Mouse (Mus musculus): ENCODE results near the gene Nudt22. TPM values are rescaled to one million over a fixed set of nuclear protein-coding genes. Genes with fewer than 3 reads are reported as not detected.
A peak's percentile ranks its signal among the peaks of the same experiment; 100 is the strongest.

Gene Nudt22
- total RNA-seq, 2 experiments from 2014 or later, result 12.2 to 14.2 TPM

DNA sequence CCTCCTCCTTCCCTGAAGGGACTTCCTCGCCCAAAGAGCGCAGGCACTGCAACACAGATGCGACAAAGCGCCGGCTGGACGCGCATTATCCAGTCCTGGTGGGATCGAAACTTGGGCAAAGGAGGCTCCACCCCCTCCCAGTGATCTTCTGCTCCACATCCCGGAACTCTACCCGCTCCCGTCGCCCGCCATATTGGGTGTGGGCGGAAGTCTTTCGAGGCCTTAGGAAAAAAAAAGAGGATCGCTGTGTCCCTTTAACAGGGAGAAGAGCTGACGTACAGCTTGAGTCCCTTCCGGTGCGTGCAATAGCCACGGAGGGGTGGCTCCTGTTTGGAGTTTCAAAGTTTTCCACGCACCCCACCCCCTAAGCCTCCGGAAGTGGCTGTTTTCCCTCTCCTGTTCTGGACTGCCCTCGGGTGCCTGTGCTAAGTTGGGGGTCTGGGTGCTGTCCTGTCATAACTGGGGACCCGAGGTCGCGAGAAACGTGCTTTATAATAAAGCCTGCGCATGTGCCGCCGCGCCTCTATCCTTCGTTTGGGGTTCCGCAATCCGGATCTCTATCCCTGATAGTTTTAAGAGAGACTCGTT lies 44.4 kb downstream of the Nudt22 start:
- DNase-seq (ENCODE audit: low spot score in 2 of 2), result peak; percentile 91 to 94

DNA sequence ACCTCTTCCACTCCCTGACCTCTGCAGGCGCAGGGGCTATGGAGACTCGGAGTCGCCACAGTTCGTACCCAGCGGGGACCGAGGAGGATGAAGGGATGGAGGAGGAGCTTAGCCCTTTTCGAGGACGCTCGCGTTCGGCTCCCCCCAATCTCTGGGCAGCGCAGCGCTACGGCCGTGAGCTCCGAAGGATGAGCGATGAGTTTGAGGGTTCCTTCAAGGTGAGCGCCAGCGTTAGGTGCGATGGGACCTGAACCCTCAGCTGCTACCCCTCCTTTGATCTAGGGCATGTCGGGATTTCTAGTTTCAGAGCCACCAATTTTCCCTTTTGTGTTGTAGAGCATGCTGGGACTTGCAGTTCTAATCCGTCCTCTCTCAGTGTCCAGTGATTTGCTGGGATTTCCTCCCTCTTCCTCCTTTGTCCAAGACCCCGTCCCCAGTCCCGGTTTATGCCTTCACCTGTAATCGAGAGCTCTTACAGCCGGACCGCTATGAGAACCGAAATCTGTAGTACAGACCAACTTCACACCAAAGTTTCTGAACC lies 45.2 kb downstream of the Nudt22 start:
- peak; percentile 44 to 58 for DNase-seq (ENCODE audit: low spot score in 2 of 2)

DNA sequence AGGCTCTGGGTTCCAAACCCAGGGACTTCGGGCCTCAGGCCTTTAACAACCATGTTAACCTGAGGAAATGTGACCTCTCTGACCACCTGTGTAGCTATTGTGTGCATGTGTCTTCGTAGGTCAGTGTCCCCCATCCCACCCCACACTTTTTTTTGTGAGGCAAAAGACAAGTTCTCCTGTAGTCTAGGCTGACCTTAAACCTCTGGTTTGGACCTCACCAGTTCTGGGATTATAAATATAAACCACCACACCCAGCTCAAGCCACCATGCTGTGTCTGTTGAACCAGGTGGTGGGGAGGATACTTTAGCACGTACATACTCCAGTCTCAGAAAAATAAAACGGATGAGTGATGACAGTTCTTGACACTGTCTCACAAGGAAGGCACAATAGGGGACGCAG lies 46.0 kb downstream of the Nudt22 start:
- no peak for DNase-seq (ENCODE audit: low spot score in 2 of 2)

DNA sequence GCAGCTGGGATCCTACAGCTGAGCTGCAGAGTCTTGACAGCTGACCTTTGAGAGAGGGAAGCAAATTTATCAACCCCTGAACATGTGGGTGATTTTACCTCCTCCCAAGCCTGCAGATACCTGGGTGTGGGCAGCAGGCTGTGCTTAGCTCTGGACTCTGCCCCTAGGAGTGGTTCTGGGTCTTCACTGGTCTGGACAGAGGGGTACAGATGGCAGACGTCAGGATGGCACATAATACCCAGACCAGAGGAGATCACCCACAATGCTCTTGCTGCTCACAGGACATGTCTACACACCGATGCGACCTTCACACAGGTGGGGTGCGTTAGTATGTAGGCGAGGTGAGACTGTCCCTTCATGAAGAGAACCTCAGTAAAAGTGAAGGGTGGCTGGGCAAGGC lies 46.4 kb downstream of the Nudt22 start:
- DNase-seq (ENCODE audit: low spot score in 2 of 2), result no peak

DNA sequence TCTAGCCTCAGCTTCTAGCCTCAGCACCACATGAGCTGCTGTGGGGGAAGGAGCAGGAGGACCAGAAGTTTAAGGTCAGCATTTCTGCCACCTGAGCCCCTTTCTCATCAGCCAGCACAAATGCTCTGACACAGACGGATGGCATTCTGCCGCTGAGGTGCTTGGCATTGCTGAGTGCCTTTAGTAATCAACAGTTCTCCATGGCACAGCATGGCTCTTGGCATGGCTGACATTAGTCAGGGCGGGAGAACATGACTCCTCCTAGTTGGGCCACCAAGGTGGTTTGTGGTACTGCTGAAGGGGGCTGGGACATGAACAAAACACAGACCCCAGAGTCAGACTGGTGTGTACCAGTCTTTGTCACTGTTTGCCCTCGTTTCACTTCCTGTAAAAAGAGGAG lies 47.7 kb downstream of the Nudt22 start:
- DNase-seq (ENCODE audit: low spot score in 2 of 2), result no peak

DNA sequence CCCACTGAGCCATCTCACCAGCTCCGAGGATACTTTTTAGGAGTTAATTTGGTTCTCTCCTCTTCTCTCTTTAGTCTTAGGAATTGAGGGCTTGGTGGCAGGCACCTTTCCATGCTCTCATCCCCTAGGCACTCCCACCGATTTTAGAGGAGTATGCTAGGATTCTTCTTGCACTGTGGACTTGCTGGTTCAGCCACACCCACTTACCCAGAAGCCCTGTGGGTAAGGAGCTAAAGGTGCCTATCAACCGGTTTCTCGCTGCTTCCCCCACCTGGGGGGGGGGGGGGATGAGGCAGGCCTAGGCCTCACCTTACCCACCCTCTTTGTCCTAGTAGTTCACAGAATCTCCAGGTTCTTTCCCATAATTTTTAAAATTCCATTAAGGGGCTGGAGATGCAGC lies 48.2 kb downstream of the Nudt22 start:
- DNase-seq (ENCODE audit: low spot score in 2 of 2), result no peak

DNA sequence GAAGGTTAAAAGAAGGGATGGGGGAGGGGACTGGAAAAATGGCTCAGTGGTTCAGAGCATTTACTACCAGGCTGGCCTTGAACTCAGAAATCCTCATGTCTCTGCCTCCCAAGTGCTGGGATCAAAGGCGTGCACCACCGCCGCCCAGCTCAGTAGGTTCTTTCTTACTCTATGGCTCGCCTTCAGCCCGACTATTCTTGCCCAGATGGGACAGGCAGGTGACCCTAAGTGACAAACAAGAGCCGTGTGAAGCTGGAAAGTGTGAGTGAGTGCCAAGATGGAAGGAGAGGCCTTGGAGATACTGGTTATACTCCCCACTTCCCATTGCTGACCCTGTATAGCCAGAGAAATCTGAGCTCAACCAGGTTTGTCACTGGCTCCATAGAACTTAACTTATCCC lies 52.2 kb downstream of the Nudt22 start:
- no peak for DNase-seq (ENCODE audit: low spot score in 2 of 2)

Other genes starting within 250 kb of the Nudt22 start
- 10 to 100 TPM; 37.2 to 44.4 TPM for gene Rps6ka4, start 155.5 kb downstream of the Nudt22 start, total RNA-seq (2021)
- 1 to 10 TPM; 3.4 to 3.5 TPM for gene Ccdc88b, start 137.9 kb downstream of the Nudt22 start, total RNA-seq (2021)
- 10 to 100 TPM; 46.2 to 46.4 TPM for gene Trmt112, start 86.4 kb downstream of the Nudt22 start, total RNA-seq (2021)
- gene Prdx5, start 86.0 kb downstream of the Nudt22 start, total RNA-seq (2021), result 100 to 1,000 TPM; 367 to 381 TPM
- gene Esrra, start 74.3 kb downstream of the Nudt22 start, total RNA-seq (2021), result 10 to 100 TPM; 69.5 to 72.2 TPM
- gene Catsperz, start 70.7 kb downstream of the Nudt22 start, total RNA-seq (2021), result 10 to 100 TPM; 16.9 to 22.5 TPM
- 10 to 100 TPM; 29.2 to 37.4 TPM for gene Kcnk4, start 61.6 kb downstream of the Nudt22 start, total RNA-seq (2021)
- gene Bad, start 54.3 kb downstream of the Nudt22 start, total RNA-seq (2021), result 10 to 100 TPM; 39.0 to 40.5 TPM
- 100 to 1,000 TPM; 103 to 106 TPM for gene Gpr137, start 53.6 kb downstream of the Nudt22 start, total RNA-seq (2021)
- gene Ppp1r14b, start 21.1 kb downstream of the Nudt22 start, total RNA-seq (2021), result 10 to 100 TPM; 54.7 to 64.7 TPM
- gene Plcb3, start 19.6 kb downstream of the Nudt22 start, total RNA-seq (2021), result 10 to 100 TPM; 14.2 to 14.6 TPM
- 100 to 1,000 TPM; 106 to 115 TPM for gene Fkbp2, start 15.6 kb downstream of the Nudt22 start, total RNA-seq (2021)
- 10 to 100 TPM; 93.3 to 98.7 TPM for gene Vegfb, start 8.5 kb downstream of the Nudt22 start, total RNA-seq (2021)
- gene Dnajc4, start 3.5 kb downstream of the Nudt22 start, total RNA-seq (2021), result 10 to 100 TPM; 27.8 to 31.8 TPM
- gene Trpt1, start within 50 bp of the Nudt22 start, total RNA-seq (2021), result 10 to 100 TPM; 19.6 to 24.6 TPM
- 1 to 10 TPM; 4.0 to 4.5 TPM for gene Fermt3, start 23.4 kb upstream of the Nudt22 start, total RNA-seq (2021)
- gene Stip1, start 43.9 kb upstream of the Nudt22 start, total RNA-seq (2021), result 100 to 1,000 TPM; 211 to 217 TPM
- 10 to 100 TPM; 15.0 to 16.6 TPM for gene Macrod1, start 60.7 kb upstream of the Nudt22 start, total RNA-seq (2021)
- 10 to 100 TPM; 40.9 to 42.8 TPM for gene Flrt1, start 109.6 kb upstream of the Nudt22 start, total RNA-seq (2021)
- gene Otub1, start 210.2 kb upstream of the Nudt22 start, total RNA-seq (2021), result 100 to 1,000 TPM; 274 to 284 TPM
- 1,000 to 10,000 TPM in 1 of 2 experiments, 100 to 1,000 TPM in 1; 906 to 1,040 TPM for gene Cox8a, start 221.5 kb upstream of the Nudt22 start, total RNA-seq (2021)
- gene Naa40, start 245.1 kb upstream of the Nudt22 start, total RNA-seq (2021), result 10 to 100 TPM; 27.7 to 29.8 TPM